Mouse (Mus musculus) gastrocnemius, postnatal 4 days (tissue): ENCODE results near the gene Tfap2e. TPM values are rescaled to one million over a fixed set of nuclear protein-coding genes. Genes with fewer than 3 reads are reported as not detected.

ENCODE experiments used
- DNase-seq, 2 experiments: peaks; one replicate each; pipeline ENCODE4 v3.0.0; 2021 to 2022; ENCODE audit warnings: low spot score in 2 of 2, mixed read lengths in 2 of 2
- total RNA-seq, 2 experiments: library from RNA; stranded (reverse); gene quantifications; 2 replicates each; pipeline ENCODE4 v1.2.3; 2021

Tfap2e gene
- total RNA-seq, 2 experiments from 2014 or later = not detected

DNA sequence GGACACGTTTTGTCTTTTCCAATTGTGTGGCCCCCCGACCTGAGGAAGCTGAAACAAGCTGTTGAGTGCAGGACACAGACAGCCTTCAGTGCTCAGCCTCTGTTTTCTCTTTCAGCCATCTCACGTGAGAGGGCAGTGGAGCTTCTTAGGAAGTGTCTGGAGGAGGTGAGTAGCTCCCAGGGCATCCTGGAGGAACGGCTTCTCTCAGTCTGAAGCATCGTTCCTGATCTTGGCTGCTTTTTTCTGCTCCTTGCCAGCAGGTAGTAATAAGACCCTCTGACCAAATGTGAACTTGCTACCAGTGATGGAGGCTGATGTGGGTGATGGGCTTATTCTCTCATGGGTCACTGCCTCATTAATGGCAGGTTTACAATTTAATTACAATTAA, 28.6 kb downstream of the Tfap2e start:
- DNase-seq = no peak

DNA sequence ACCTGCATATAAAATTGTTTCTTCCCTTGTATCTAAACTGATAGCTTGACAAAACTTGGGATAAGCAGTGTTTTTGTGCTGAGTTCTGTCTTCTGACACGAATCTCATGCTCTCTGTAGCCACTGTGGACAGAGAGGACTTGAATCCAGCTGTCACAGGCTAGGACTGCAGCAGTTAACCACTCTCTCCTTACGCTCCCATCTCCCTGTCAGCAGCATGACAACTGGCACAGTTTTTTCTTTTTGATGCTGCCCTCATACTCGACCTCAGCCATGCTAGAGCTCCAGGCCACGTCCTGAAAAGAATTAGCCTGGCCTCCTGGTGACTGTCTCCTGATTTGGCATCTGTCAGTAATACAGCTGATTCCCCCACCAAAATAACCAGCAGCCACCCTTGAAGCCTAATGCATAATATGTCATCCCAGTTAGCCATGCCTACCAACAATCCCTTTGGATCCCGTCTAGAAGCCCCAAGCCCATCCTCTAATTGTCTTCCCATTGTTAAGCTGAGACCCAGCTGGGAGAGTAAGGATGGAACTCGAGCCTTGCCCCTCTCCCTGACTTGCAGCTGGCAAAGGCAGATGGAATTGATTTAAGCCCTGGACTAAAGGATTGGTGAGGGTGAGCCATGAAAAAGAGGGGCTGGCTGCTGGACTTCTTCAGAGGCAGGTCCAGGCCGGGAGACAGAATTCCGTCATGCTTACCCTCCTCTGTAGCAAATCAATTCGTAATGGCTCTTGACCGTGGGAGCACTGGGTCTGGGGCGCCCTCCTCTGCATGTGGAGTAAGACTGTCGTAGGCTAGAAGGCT, 29.2 kb downstream of the Tfap2e start:
- DNase-seq = no peak

DNA sequence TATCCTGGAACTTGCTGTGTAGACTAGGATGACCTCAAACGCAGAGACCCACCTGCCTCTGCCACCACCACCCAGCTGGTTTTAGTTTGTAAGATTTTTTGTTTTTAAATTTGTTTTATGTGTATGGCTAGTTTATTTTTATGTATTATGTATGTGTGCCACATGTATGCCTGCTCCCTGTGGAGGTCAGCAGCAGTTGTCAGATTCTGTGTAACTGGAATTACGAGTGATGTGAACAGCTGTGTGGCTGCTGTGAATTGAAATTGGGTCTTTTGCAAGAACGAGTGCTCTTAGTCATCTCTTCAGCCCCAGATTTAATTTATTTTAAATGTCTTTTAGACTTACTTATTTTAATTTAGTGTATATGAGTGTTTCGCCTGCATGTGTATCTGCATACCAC, 39.1 kb downstream of the Tfap2e start:
- no peak for DNase-seq

DNA sequence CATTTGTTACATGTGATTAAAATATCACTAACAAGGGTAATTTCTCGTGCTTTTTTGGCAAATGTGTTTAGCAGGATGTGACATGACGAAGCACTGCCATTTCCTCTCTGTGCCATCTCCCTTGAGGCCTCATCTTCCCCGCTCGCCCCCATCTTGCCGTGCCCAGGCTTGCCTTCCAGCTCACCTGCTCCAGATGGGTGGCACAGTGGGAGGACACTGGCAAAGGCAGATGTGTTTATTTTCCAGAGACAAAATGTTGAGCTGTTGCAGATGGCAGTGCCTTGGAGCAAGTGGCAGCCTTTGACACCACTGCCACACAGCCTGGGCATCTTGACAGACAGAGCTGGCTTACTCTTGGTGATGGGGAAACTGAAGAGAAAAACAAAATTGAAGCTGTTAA, 43.0 kb downstream of the Tfap2e start:
- DNase-seq = no peak

DNA sequence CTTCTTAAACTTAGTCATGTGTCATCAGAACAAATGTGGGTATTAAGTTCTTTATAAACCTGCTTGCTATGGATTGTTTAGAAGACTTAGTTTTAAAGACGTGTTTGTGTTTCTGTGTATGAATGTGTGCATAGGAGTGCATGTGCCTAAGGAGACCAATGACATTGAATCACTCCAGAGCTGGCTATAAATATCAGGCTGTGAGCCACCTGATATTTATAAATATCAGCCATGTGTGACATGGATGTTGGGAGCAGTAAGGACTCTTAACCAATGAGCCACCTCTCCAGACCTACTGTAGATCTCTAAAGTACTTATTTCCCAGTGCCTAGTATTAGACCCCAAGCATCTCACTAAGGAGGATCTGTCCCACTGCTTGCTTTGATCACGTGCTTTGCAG, 46.6 kb downstream of the Tfap2e start:
- no peak for DNase-seq

DNA sequence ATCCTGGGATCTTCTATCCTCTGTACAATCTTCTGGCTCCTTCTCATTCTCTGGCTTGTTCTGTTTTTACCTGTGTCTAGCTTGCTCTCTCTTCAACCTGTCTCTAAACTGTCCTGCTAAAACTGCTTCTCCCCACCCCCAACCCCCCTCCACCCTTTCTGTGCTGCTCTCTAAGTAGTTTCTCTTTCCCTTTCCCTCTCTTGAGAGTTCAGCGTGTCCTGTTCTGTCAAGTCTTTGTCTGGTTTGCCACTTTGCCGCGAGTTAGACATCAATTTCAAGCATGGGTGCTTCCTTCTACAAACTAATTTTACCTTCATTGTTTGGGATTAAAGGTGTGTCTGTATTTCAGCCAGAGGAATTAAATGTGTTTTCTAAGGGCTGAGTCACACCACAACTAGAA, 53.0 kb downstream of the Tfap2e start:
- DNase-seq = no peak

DNA sequence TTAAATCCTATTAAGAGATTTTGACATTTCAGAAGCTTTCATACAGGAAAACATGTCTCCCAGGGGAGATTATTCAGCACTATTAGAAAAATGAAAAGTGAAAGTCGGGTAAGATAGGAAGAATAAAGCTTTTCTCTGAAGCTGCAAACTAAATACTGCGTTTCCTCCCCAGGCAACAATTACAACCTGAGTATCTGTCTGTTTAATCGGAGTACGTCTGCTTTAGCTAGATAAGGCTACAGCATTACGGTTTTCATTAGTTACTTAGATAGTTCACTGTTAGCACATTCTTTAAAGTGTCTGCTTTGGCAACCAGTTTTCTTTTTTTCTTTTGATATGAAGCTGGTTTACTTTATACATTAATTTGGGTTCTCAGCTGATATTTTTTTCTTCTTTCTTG, 53.7 kb downstream of the Tfap2e start:
- no peak for DNase-seq

DNA sequence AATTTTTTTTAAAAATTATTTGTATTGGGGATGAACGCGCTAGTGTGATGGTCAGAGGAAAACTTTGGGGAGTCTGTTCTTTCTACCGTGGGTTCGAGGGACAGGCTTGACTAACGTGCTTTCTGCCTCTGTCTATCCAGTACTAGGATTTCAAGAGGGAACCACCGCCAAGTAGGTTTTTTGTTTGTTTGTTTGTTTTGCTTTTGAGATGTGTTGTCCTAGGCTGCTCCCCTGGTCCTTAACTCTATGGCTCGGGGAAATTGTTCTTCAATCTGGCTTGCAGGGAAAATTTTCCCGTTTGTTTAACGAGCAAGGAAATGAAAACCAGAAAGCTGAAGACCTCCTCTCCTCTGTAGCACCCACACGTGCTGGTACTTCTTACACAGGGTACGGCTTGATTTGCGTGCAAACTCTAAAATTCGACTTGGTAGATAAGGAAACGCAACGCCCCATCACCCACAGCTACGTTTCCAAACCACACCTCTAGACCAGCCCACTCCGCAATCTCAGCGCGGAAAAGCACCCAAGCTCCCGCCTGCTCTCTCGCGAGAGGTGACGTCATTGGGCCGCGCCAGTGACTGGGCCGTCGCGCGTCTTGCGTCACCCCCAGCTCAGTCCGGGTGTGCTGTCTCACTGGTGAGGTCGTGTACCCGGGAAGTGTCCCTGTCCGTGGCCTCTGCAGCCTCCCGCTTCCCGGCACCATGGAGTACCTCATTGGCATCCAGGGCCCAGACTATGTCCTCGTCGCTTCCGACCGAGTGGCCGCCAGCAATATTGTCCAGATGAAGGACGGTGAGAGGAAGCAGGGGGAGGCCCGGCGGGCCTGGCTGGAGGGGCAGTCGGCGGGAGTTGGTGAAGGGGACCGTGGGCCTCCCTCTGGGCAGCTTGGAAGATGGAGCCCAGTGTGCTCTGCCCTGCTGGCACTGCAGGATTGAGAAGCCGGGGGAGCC, 58.7 kb downstream of the Tfap2e start, which contains the start of gene Psmb2:
Psmb2 (plus strand) TSS at position 577 of the 950 bp plus-strand sequence.
- DNase-seq = peak; percentile 99

DNA sequence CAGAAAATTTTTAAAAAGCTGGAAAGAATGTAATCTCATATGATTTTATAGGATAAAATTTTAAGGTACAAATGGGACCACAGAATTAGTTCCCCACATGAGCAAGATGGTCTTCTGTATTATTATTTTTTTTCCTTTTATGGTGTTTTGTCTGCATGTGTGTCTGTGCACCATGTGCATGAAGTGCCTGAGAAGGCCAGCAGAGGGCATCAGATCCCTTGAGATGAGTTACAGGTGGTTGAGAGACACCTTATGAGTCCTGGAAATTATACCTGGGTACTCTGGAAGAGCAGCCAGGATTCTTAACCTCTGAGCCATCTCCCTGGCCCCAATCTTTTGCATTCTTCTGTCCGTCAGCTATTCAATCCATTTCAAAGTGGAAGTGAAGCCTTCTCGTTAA, 69.0 kb downstream of the Tfap2e start:
- no peak for DNase-seq

Other genes starting within 250 kb of the Tfap2e start
- gene Ago4, start 202.8 kb downstream of the Tfap2e start, total RNA-seq = 1 to 10 TPM; 2.9 to 3.2 TPM
- 10 to 100 TPM; 12.0 to 12.9 TPM for gene Clspn, start 179.3 kb downstream of the Tfap2e start, total RNA-seq
- gene 5730409E04Rik, start 126.4 kb downstream of the Tfap2e start, total RNA-seq = 10 to 100 TPM; 12.4 to 13.0 TPM
- gene Psmb2, start 58.6 kb downstream of the Tfap2e start, total RNA-seq = 100 to 1,000 TPM; 136 to 164 TPM
- 10 to 100 TPM; 18.8 to 19.4 TPM for gene Ncdn, start 17.2 kb upstream of the Tfap2e start, total RNA-seq
- 10 to 100 TPM; 28.6 to 30.6 TPM for gene AU040320, start 17.3 kb upstream of the Tfap2e start, total RNA-seq
- 10 to 100 TPM; 39.7 to 41.6 TPM for gene Zmym4, start 231.9 kb upstream of the Tfap2e start, total RNA-seq